10 mouse cellular contexts compared by ENCODE assay signal in genomic region chr11:100963647-100964046, GRCm38 (mm10). TPM values are rescaled to one million over a fixed set of nuclear protein-coding genes. Genes with fewer than 3 reads are reported as not detected.
DNase-seq lines count a peak whose midpoint lies in the region; ATAC-seq lines count a peak whose summit lies in the region.
"Had no signal": no experiment of that assay in that cellular context is flagged by ENCODE, and none has a peak within 500 bp of the region (broad histone marks: within the 10 kb centered on the region; RNA-seq: fewer than 3 reads in every experiment).

No protein-coding gene starts in this region.

- H3K4me3 ChIP-seq in embryonic facial prominence, embryonic 13.5 days, result no peak overlapping the region
- no peak overlapping the region for H3K4me3 ChIP-seq in embryonic facial prominence, embryonic 10.5 days
- H3K4me3 ChIP-seq in heart, embryonic 12.5 days, result no peak overlapping the region
- H3K4me3 ChIP-seq in hindbrain, embryonic 10.5 days, result no peak overlapping the region
- H3K4me3 ChIP-seq: forebrain, embryonic 12.5 days had no signal

- no peak for DNase-seq in embryonic facial prominence, embryonic 10.5 days (ENCODE audit: low spot score)
- DNase-seq in adrenal gland, postnatal 25 days, result peak; percentile 59
- DNase-seq in lung, postnatal 10 days, result peak; percentile 80
- no peak for DNase-seq in thymus, adult 18-20 months
- DNase-seq in frontal cortex, postnatal 14 days (ENCODE audit: low spot score in 2 of 2), result no peak
- DNase-seq in hindbrain, embryonic 10.5 days (ENCODE audit: low spot score), result no peak
- DNase-seq: cerebellum, postnatal 14 days had no signal

- H3K27ac ChIP-seq in embryonic facial prominence, embryonic 13.5 days, result peak overlapping the region; percentile 55
- no peak overlapping the region for H3K27ac ChIP-seq in embryonic facial prominence, embryonic 10.5 days (replicated peaks)
- peak overlapping the region; percentile 84; the same call in 1 of the 2 replicates for H3K27ac ChIP-seq in heart, embryonic 12.5 days (ENCODE audit: poor library complexity, severe bottlenecking)
- H3K27ac ChIP-seq in hindbrain, embryonic 10.5 days, result no peak overlapping the region
- H3K27ac ChIP-seq: forebrain, embryonic 12.5 days had no signal

- ATAC-seq in embryonic facial prominence, embryonic 13.5 days (ENCODE audit: insufficient number of reproducible peaks, insufficient read depth, low FRiP score, low TSS enrichment, low read depth), result no peak
- ATAC-seq in heart, embryonic 12.5 days (ENCODE audit: insufficient number of reproducible peaks, low FRiP score), result no peak

- H3K4me2 ChIP-seq in embryonic facial prominence, embryonic 13.5 days, result 0 out of 2 replicates have a peak overlapping the region, but pooled peaks have one; percentile 3
- H3K4me2 ChIP-seq in heart, embryonic 12.5 days, result no peak overlapping the region
- H3K4me2 ChIP-seq: forebrain, embryonic 12.5 days had no signal

- no peaks in the 10 kb centered on the region for H3K9me3 ChIP-seq in embryonic facial prominence, embryonic 13.5 days
- no peaks in the 10 kb centered on the region for H3K9me3 ChIP-seq in embryonic facial prominence, embryonic 10.5 days
- no peaks in the 10 kb centered on the region for H3K9me3 ChIP-seq in heart, embryonic 12.5 days (replicated peaks)
- H3K9me3 ChIP-seq in hindbrain, embryonic 10.5 days, result no peaks in the 10 kb centered on the region
- H3K9me3 ChIP-seq: forebrain, embryonic 12.5 days had no signal

- peaks cover 77% of the 10 kb centered on the region for H3K4me1 ChIP-seq in embryonic facial prominence, embryonic 13.5 days
- H3K4me1 ChIP-seq in embryonic facial prominence, embryonic 10.5 days, result peaks cover 12% of the 10 kb centered on the region
- H3K4me1 ChIP-seq in heart, embryonic 12.5 days (replicated peaks), result peaks cover 94% of the 10 kb centered on the region
- peaks cover 28% of the 10 kb centered on the region for H3K4me1 ChIP-seq in hindbrain, embryonic 10.5 days (replicated peaks)

- 79% methylated on average over 9 of the region's 9 CpGs for WGBS in embryonic facial prominence, embryonic 13.5 days
- WGBS in embryonic facial prominence, embryonic 10.5 days, result 82% methylated on average over 9 of the region's 9 CpGs
- 76% methylated on average over 9 of the region's 9 CpGs for WGBS in heart, embryonic 12.5 days
- 85% methylated on average over 9 of the region's 9 CpGs for WGBS in hindbrain, embryonic 10.5 days

- no peak overlapping the region; the same call in 1 of the 2 replicates for H3K9ac ChIP-seq in embryonic facial prominence, embryonic 13.5 days
- H3K9ac ChIP-seq in heart, embryonic 12.5 days, result no peak overlapping the region; the same call in 1 of the 2 replicates
- H3K9ac ChIP-seq: forebrain, embryonic 12.5 days had no signal

- peaks cover 41% of the 10 kb centered on the region for H3K27me3 ChIP-seq in embryonic facial prominence, embryonic 13.5 days
- peaks cover 88% of the 10 kb centered on the region for H3K27me3 ChIP-seq in embryonic facial prominence, embryonic 10.5 days (replicated peaks; ENCODE audit: low read depth, poor library complexity, severe bottlenecking)
- H3K27me3 ChIP-seq in heart, embryonic 12.5 days (replicated peaks), result 0 out of 2 replicates have a peak, but pooled peaks cover 1% of the 10 kb centered on the region
- peaks cover 87% of the 10 kb centered on the region for H3K27me3 ChIP-seq in hindbrain, embryonic 10.5 days (ENCODE audit: insufficient read depth, poor library complexity, severe bottlenecking)

- peaks cover 5% of the 10 kb centered on the region for H3K36me3 ChIP-seq in embryonic facial prominence, embryonic 13.5 days
- no peaks in the 10 kb centered on the region for H3K36me3 ChIP-seq in embryonic facial prominence, embryonic 10.5 days (replicated peaks)
- H3K36me3 ChIP-seq in heart, embryonic 12.5 days, result peaks cover 45% of the 10 kb centered on the region
- no peaks in the 10 kb centered on the region for H3K36me3 ChIP-seq in hindbrain, embryonic 10.5 days
- H3K36me3 ChIP-seq: forebrain, embryonic 12.5 days had no signal

RNA-seq across cellular contexts. Expression of gene Cavin1, which starts 7.0 kb away (rescaled TPM):
- 152 and 169 TPM in 2 replicates for polyA plus RNA-seq in embryonic facial prominence, embryonic 13.5 days (2015; fragmentation: Nextera tagmentation; extraction: Ambion mirVana)
- 20.6 and 23.5 TPM in 2 replicates for polyA plus RNA-seq in embryonic facial prominence, embryonic 10.5 days (2016; fragmentation: Nextera tagmentation; extraction: Ambion mirVana)
- total RNA-seq in adrenal gland, postnatal 25 days (2021), result 224 and 271 TPM in 2 replicates
- 342 and 348 TPM in 2 replicates for polyA plus RNA-seq in heart, embryonic 12.5 days (2016; fragmentation: Nextera tagmentation; extraction: Ambion mirVana)
- 18.2 and 21.4 TPM in 2 replicates for polyA plus RNA-seq in hindbrain, embryonic 10.5 days (2016; fragmentation: Nextera tagmentation; extraction: Ambion mirVana)

RNA-seq across cellular contexts. Expression of gene Stat3, which starts 24.3 kb away (rescaled TPM):
- 40.7 and 48.3 TPM in 2 replicates for polyA plus RNA-seq in embryonic facial prominence, embryonic 13.5 days (2015; fragmentation: Nextera tagmentation; extraction: Ambion mirVana)
- polyA plus RNA-seq in embryonic facial prominence, embryonic 10.5 days (2016; fragmentation: Nextera tagmentation; extraction: Ambion mirVana), result 22.5 and 22.8 TPM in 2 replicates
- total RNA-seq in adrenal gland, postnatal 25 days (2021), result 81.5 and 88.6 TPM in 2 replicates
- 60.0 and 63.2 TPM in 2 replicates for polyA plus RNA-seq in heart, embryonic 12.5 days (2016; fragmentation: Nextera tagmentation; extraction: Ambion mirVana)
- 21.1 and 31.5 TPM in 2 replicates for polyA plus RNA-seq in hindbrain, embryonic 10.5 days (2016; fragmentation: Nextera tagmentation; extraction: Ambion mirVana)

RNA-seq across cellular contexts. Expression of gene Atp6v0a1, which starts 45.6 kb away (rescaled TPM):
- polyA plus RNA-seq in embryonic facial prominence, embryonic 13.5 days (2015; fragmentation: Nextera tagmentation; extraction: Ambion mirVana), result 33.2 and 38.8 TPM in 2 replicates
- polyA plus RNA-seq in embryonic facial prominence, embryonic 10.5 days (2016; fragmentation: Nextera tagmentation; extraction: Ambion mirVana), result 30.1 and 30.5 TPM in 2 replicates
- total RNA-seq in adrenal gland, postnatal 25 days (2021), result 106 and 144 TPM in 2 replicates
- polyA plus RNA-seq in heart, embryonic 12.5 days (2016; fragmentation: Nextera tagmentation; extraction: Ambion mirVana), result 70.0 and 71.4 TPM in 2 replicates
- polyA plus RNA-seq in hindbrain, embryonic 10.5 days (2016; fragmentation: Nextera tagmentation; extraction: Ambion mirVana), result 36.2 and 48.1 TPM in 2 replicates

Comparison
In these comparisons a context has a peak if more than half of its experiments do, and no peak if none do; other contexts are left out.
1. H3K27ac ChIP-seq: peak in embryonic facial prominence, embryonic 13.5 days (single experiment) and heart, embryonic 12.5 days (single experiment); none in embryonic facial prominence, embryonic 10.5 days (single experiment) and hindbrain, embryonic 10.5 days (single experiment).
2. DNase-seq: peak in adrenal gland, postnatal 25 days (single experiment) and lung, postnatal 10 days (single experiment); none in embryonic facial prominence, embryonic 10.5 days (single experiment), thymus, adult 18-20 months (0 of 2), frontal cortex, postnatal 14 days (0 of 2) and hindbrain, embryonic 10.5 days (single experiment).